Mouse (Mus musculus) adrenal gland, postnatal 4 days (tissue): ENCODE measurements around the gene Tcf19. TPM values are rescaled to one million over a fixed set of nuclear protein-coding genes. Genes with fewer than 3 reads are reported as not detected.

Source experiments
- DNase-seq, 2 experiments: peaks; one replicate each; pipeline ENCODE4 v3.0.0; 2021 to 2022; ENCODE audit warnings: low spot score in 2 of 2, mixed read lengths in 2 of 2
- long read RNA-seq, 2 experiments: library from polyadenylated mRNA; stranded (forward); transcript quantifications; one replicate each; pipeline ENCODE4 v2.0.0; 2021
- total RNA-seq, 2 experiments: library from RNA; stranded (reverse); gene quantifications; 2 replicates each; pipeline ENCODE4 v1.2.3; 2021

The Tcf19 gene
- total RNA-seq = 10 to 100 TPM; 31.0 to 34.7 TPM
- long read RNA-seq, experiment 1, transcript Tcf19-203 (4 exons, 1,665 nt) = major isoform, 8 of 32 reads
- long read RNA-seq, experiment 1, partial matches to known transcripts = 6 of 32 reads
- long read RNA-seq, experiment 1, other reads (novel, unspliced or antisense) = 15 of 32 reads
- long read RNA-seq, experiment 2, transcript Tcf19-203 (4 exons, 1,665 nt) = major isoform, 16 of 57 reads
- long read RNA-seq, experiment 2, partial matches to known transcripts = 19 of 57 reads
- long read RNA-seq, experiment 2, other reads (novel, unspliced or antisense) = 22 of 57 reads

- peak; percentile 92 to 96 for DNase-seq
These were observed at the start of gene Tcf19, which contains the start of gene Cchcr1 for GRCm38 (mm10) chr17:35516652-35517500. Gene Tcf19, minus strand, starts transcription at chr17:35516824. Gene Cchcr1, plus strand, starts transcription at chr17:35517100.

DNA sequence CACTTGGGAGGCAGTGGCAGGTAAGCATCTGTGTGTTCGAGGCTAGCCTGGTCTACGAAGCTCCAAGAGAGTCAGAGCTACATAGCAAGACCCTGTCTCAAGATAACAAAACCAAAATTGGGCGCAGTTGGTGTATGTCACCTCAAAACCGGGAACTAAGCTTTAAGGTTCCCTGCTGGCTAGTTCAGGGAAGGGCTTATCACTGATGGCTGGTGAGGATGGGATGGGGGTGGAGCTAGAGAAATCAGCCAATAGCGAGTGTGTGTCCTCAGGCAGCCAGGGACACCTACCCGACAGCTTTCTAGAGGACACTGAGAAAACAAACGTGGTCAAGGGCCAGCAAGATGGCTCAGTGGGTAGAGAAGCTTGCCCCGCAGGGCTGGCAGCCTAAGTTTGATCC, 41.6 kb upstream of the Tcf19 start:
- no peak for DNase-seq

DNA sequence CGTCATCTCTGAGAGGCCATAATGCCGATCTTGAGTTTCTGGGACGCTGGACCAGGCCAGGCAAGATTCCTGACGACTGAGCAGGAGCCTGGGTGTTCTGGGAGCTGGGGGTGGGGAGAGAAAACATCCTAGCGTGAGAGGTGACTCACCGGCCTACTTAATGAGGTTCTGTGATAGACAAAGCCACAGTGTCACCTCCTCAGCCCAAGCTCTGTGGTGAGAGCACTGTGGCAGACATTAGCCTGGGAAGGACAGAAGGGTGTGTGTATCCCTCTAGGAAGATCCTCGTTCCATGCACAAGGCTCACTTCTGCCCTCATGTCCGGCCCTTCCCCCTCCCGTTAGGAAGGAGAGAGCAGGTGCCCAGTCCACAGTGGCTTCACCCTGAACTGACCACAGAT, 40.7 kb upstream of the Tcf19 start:
- no peak for DNase-seq

DNA sequence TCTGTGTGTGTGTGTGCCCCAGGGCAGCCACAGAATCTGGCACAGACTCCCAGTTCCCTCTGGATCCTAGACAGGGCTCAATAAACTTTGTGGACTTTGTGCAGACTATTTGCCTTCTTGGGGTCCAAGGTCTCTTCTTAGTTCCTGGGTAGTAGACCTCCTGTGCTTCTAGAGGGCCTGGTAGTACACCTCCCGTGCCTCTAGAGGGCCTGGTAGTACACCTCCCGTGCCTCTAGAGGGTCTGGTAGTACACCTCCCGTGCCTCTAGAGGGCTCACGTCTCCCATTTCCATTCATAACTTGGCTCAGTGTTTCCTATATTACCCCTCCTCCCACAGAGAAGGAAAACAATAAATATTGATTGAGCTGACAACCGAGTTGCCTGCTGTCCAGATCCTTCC, 40.2 kb upstream of the Tcf19 start:
- DNase-seq = no peak

GRCm38 (mm10) chr17:35556186-35556765, 39.7 kb upstream of the Tcf19 start:
- no peak for DNase-seq

DNA sequence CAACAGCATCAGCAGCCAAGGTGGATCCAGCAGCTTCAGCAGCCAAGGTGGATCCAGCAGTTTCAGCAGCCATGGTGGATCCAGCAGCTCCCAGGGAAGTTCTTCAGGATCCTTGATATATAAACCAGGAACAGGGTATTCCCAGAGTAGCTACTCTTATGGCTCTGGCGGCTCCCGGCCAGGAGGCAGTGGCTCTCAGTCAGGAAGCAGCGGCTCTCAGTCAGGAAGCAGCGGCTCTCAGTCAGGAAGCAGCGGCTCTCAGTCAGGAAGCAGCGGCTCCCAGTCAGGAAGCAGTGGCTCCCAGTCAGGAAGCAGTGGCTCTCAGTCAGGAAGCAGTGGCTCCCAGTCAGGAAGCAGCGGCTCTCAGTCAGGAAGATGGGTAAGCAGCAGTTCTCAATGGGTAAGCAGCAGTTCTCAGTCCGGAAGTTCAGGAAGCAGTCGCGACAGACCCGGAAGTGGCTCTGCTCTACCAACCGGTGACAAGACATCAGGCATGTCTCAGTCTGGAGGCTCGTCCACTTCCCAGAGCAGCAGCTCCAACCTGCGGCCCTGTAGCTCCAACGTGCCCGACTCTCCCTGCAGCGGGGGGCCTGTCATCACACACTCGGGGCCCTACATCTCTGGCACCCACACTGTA, 38.3 kb upstream of the Tcf19 start:
- no peak for DNase-seq

GRCm38 (mm10) chr17:35554321-35554720, 37.7 kb upstream of the Tcf19 start:
- DNase-seq = no peak

- no peak for DNase-seq
These were observed 35.3 kb upstream of the Tcf19 start, which contains the start of gene Cdsn for GRCm38 (mm10) chr17:35551881-35552414. Gene Cdsn, plus strand, starts transcription at chr17:35552128.

GRCm38 (mm10) chr17:35550871-35551270, 34.2 kb upstream of the Tcf19 start:
- no peak for DNase-seq

- no peak for DNase-seq
These were observed 33.5 kb upstream of the Tcf19 start for GRCm38 (mm10) chr17:35550143-35550494.

DNA sequence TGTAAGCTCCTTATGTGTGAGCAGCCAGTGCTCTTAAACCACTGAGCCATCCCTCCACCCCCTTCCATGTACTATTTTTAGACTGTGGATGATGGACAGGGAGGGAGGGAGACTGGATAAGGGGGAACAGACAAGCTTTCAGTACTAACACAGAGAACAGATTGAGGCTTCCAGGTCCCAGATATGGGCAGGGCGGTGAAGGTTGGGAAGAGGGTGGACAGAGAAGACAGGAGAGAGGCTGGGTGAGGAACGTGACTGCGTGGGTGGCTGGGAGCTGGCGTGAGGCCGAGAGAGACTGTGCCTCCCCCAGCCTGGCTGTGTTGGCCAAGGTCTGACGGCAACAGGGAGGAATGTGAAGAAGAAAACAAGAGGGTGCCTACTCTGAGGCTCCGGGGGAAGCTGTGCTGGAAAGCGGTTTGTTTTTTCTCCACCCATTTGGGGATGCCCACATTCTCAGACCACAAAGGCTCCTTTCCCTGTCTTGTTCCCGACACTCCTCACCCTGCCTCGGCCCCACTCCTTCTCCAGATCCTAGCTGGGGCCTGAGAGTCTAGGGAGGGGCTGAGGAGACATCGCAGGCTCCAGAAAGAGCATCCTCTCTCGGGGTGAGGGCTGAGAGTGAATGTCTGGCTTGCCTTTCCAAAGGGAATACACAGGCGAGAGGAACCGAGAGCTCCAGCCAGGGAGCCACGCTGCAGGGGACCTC, 33.0 kb upstream of the Tcf19 start:
- peak; percentile 52 to 54 for DNase-seq

DNA sequence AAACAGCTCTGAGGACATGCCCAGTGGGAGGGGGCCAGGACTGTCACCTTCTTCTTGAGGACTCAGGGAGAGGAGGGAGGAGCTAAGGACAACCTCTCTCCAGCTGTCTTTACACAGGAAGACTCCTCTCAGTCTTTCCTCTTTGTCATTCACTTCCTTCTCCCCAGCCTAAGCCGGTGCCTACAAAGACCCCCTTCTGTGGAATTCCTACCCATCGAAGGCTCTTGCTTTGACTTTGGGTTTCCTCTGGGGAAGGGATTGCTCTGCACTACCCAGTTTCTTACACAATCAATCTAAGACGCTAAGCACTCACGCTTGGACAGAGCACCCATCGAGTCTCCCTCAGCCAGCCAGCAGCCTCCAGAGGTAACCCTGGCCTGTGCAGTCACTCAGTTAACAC, 32.0 kb upstream of the Tcf19 start:
- no peak for DNase-seq

DNA sequence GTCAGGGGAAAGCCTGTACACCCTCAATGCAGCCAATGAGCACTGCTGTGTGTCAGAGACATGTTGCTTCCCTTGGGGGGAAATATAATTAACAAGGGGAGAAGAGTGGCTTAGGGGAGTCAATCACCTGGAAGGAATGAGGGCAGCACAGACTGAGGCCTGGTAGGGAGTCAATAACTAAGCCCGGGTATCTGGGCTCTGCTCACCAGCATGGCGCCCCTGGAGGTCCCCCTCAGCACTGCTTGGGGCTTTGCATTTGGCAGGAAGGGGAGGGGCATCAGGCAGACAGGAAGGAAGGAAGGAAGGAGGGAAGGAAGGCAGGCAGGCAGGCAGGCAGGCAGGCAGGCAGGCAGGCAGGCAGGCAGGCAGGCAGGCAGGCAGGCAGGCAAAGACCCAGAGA, 30.8 kb upstream of the Tcf19 start:
- no peak for DNase-seq

DNA sequence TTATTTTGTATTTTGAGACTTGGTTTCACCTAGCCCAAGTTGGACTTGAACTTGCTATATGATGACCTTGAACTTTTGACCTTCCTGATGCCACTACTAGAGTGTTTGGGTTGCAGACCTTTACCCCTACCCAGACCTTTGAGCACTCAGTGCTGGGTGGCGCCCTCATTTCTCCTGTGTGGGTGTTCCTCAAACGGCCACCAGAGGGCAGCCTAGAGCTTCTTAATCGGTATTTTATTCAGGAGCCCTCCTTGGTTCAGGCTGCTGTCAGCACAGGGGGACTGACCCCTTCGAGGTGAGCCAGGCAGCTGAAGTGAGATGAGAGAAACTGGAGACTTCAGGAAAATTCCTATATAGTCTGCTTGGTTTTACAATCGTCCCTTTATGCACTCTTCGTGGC, 28.1 kb upstream of the Tcf19 start:
- peak in 1 of 2 experiments; percentile 28 for DNase-seq

DNA sequence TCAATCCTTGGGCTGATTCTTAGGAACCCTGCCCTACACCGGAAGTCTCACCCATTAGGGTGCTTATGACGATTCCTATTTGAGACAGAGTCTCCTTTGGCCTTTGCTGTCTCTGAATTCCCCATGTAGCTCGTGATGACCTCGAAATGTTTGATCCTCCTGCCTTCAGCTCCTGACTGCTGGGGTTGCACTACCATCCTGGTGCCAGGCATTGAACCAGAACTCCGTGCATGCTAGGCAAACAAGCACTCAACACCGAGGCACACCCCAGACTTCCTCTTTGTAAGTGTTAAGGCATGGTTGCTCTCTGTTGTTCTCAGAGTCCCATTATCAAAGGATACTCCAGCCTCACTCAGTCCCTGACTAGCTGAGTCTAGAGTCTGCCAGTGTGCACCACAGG, 27.4 kb upstream of the Tcf19 start:
- DNase-seq = no peak

GRCm38 (mm10) chr17:35543412-35543861, 26.8 kb upstream of the Tcf19 start:
- no peak for DNase-seq

- DNase-seq = no peak
These were observed 26.3 kb upstream of the Tcf19 start for GRCm38 (mm10) chr17:35542761-35543411.

GRCm38 (mm10) chr17:35539540-35539939, 22.9 kb upstream of the Tcf19 start:
- DNase-seq = no peak

GRCm38 (mm10) chr17:35538476-35538875, 21.9 kb upstream of the Tcf19 start:
- DNase-seq = no peak

DNA sequence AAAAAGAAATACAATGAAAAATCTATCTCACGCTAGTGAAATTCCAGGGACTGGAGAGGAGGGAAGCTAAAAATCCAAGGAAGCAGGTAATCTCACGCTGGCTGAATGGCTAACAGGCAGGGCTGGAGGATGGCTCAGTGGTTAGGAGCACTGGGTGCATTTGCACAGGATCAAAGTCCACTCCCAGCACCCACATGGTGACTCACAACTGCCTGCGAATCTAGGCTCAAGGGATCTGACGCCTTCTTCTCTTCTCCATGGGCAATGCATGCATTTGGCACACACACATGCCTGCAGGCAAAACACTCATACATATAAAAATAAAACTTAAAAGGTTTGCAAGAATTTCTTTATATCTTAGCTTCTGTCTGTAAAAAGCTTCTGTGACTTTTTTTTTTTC, 20.8 kb upstream of the Tcf19 start:
- no peak for DNase-seq
